Mouse (Mus musculus) MEL (cell line): ENCODE data around the gene Napa. TPM values are rescaled to one million over a fixed set of nuclear protein-coding genes. Genes with fewer than 3 reads are reported as not detected.

Source experiments
- DNase-seq: peaks from one replicate; pipeline ENCODE4 v3.0.0; 2011; ENCODE audit warnings: low read depth, low spot score
- H3K27ac ChIP-seq: 2 replicates; pipeline ENCODE4 v1.5.1; 2012; ENCODE audit warnings: low read depth, mild to moderate bottlenecking, control low read depth, low read length, moderate library complexity; ENCODE audit not compliant: control insufficient read depth
- H3K27me3 ChIP-seq, 2 experiments: fragments of 150-350 bp in 1 of 2; sonication (generic) in 1 of 2; 2 replicates each; pipeline ENCODE4 v1.6.1; 2012; ENCODE audit warnings: low read length in 2 of 2, mild to moderate bottlenecking in 2 of 2, improper control_type of control experiment in 1 of 2, moderate library complexity in 1 of 2; ENCODE audit not compliant: insufficient read depth in 2 of 2, control insufficient read depth in 1 of 2
- H3K36me3 ChIP-seq, 2 experiments: 2 replicates each; pipeline ENCODE4 v1.6.1; 2012 to 2014; ENCODE audit warnings: low read length in 2 of 2, improper control_type of control experiment in 1 of 2, inconsistent platforms in 1 of 2, mild to moderate bottlenecking in 1 of 2; ENCODE audit not compliant: insufficient read depth in 2 of 2, control insufficient read depth in 1 of 2
- H3K4me1 ChIP-seq, 2 experiments: fragments of 150-350 bp in 1 of 2; sonication (generic) in 1 of 2; 2 replicates each; pipeline ENCODE4 v1.6.1; 2012; ENCODE audit warnings: low read length in 2 of 2, improper control_type of control experiment in 1 of 2, mild to moderate bottlenecking in 1 of 2; ENCODE audit not compliant: insufficient read depth in 2 of 2, control insufficient read depth in 1 of 2
- H3K4me3 ChIP-seq, 2 experiments: fragments of 150-350 bp in 1 of 2; sonication (generic) in 1 of 2; 2 replicates each; pipeline ENCODE4 v1.5.1; 2012; ENCODE audit warnings: low read depth in 2 of 2, low read length in 2 of 2, mild to moderate bottlenecking in 2 of 2, moderate library complexity in 2 of 2, control low read depth in 1 of 2, improper control_type of control experiment in 1 of 2; ENCODE audit not compliant: control insufficient read depth in 1 of 2, insufficient read depth in 1 of 2
- H3K79me2 ChIP-seq: 2 replicates; pipeline ENCODE4 v1.6.1; 2012; ENCODE audit warnings: mild to moderate bottlenecking, low read length, moderate library complexity; ENCODE audit not compliant: control insufficient read depth, poor library complexity, insufficient read depth
- H3K9ac ChIP-seq: 2 replicates; pipeline ENCODE4 v1.6.1; 2012; ENCODE audit warnings: low read depth, mild to moderate bottlenecking, control low read depth, low read length, moderate library complexity; ENCODE audit not compliant: control insufficient read depth, poor library complexity, severe bottlenecking
- H3K9me3 ChIP-seq: fragments of 150-350 bp; sonication (generic); replicated peaks from 2 replicates; pipeline ENCODE4 v1.6.1; 2012; ENCODE audit warnings: mild to moderate bottlenecking, low read length, improper control_type of control experiment, moderate library complexity; ENCODE audit not compliant: insufficient read depth
- BHLHE40 ChIP-seq: IDR thresholded peaks from 2 replicates; pipeline ENCODE4 v1.6.1; 2012; ENCODE audit warnings: low read depth, mild to moderate bottlenecking, inconsistent platforms, low read length, improper control_type of control experiment, borderline replicate concordance
- EP300 ChIP-seq, 2 experiments: IDR thresholded peaks; 2 replicates each; pipeline ENCODE4 v1.6.1; 2011; ENCODE audit warnings: improper control_type of control experiment in 2 of 2, low read length in 2 of 2, low read depth in 1 of 2, mild to moderate bottlenecking in 1 of 2
- HCFC1 ChIP-seq: IDR thresholded peaks from 2 replicates; pipeline ENCODE4 v1.6.1; 2012; ENCODE audit warnings: low read depth, mild to moderate bottlenecking, inconsistent platforms, low read length, improper control_type of control experiment, moderate library complexity
- KAT2A ChIP-seq: conservative IDR thresholded peaks from 2 replicates; pipeline ENCODE4 v1.6.1; 2012; ENCODE audit warnings: low read depth, low read length, improper control_type of control experiment, inconsistent platforms
- MEF2A ChIP-seq: IDR thresholded peaks from 2 replicates; pipeline ENCODE4 v1.6.1; 2014; ENCODE audit warnings: low read depth, mild to moderate bottlenecking, inconsistent platforms, low read length, improper control_type of control experiment; ENCODE audit not compliant: poor library complexity, insufficient replicate concordance, severe bottlenecking; ENCODE audit errors: extremely low read depth
- MYB ChIP-seq: IDR thresholded peaks from 2 replicates; pipeline ENCODE4 v1.6.1; 2011; ENCODE audit warnings: mild to moderate bottlenecking, low read depth, low read length, improper control_type of control experiment
- NRF1 ChIP-seq: IDR thresholded peaks from 2 replicates; pipeline ENCODE4 v1.6.1; 2014; ENCODE audit warnings: low read depth, mild to moderate bottlenecking, inconsistent platforms, low read length, improper control_type of control experiment, moderate library complexity; ENCODE audit not compliant: poor library complexity, insufficient read depth, severe bottlenecking
- RAD21 ChIP-seq: IDR thresholded peaks from 2 replicates; pipeline ENCODE4 v1.6.1; 2011; ENCODE audit warnings: mild to moderate bottlenecking, low read depth, low read length, improper control_type of control experiment
- USF2 ChIP-seq, 2 experiments: IDR thresholded peaks; 2 replicates each; pipeline ENCODE4 v1.6.1; 2011 to 2012; ENCODE audit warnings: improper control_type of control experiment in 2 of 2, low read length in 2 of 2, borderline replicate concordance in 1 of 2, inconsistent platforms in 1 of 2, low read depth in 1 of 2, mild to moderate bottlenecking in 1 of 2; ENCODE audit not compliant: insufficient read depth in 1 of 2
- ZNF384 ChIP-seq: IDR thresholded peaks from 2 replicates; pipeline ENCODE4 v1.6.1; 2012; ENCODE audit warnings: low read depth, mild to moderate bottlenecking, inconsistent platforms, low read length, improper control_type of control experiment
- polyA plus RNA-seq, 2 experiments: library from polyadenylated mRNA; stranded (reverse) in 1 of 2; unstranded in 1 of 2; fragments of >175 nt in 1 of 2; fragments of >200 nt in 1 of 2; gene quantifications; 2 replicates each; pipeline versions ENCODE4 v1.2.1 to v1.2.4; 2012; ENCODE audit warnings: low replicate concordance in 2 of 2, low read depth in 1 of 2; ENCODE audit not compliant: insufficient read length in 2 of 2, insufficient read depth in 1 of 2, missing spikeins in 1 of 2
- total RNA-seq: library from RNA; depleted of rRNA; stranded (reverse); fragments of 300-350 nt; gene quantifications from 2 replicates; pipeline ENCODE4 v1.2.3, GENCODE M21; 2012

Gene Napa
- total and polyA plus RNA-seq, 3 experiments: 56.1 to 132 TPM; not detected in 1

DNA sequence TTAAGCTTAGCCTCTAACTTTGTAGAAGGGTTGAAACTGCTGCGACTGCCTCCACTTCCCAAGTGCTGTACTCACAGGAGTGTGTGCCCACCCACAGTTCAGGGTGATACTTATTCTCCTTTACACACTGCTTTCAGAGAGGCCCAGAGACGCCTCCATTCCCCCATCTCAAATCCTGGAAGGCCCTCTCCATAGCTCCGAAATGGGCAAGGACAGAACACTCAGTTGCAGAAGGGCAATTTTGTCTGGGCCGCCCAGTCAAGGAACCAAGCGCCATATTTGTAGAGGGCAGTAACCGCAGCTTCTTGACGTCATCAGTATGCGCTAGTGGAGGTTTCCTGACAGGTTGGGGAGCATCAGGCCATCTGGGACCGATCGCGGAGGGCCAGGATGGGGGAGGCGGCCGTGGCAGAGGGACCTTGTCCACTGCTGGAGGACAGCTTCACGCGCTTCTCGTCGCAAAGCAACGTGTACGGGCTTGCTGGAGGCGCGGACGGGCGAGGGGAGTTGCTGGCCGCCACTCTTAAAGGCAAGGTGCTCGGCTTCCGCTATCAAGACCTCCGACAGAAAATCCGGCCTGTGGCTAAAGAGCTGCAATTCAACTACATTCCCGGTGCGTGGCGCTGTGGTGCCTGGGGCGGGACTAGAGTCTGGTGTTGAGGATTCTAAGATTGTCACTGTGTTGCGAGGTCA is 21.5 kb downstream of the Napa start, which contains the start of gene Kptn (continued):
- no peak for TF ChIP-seq ZNF384
- no peak for TF ChIP-seq NRF1
- no peak; the same call in 1 of the 2 replicates for TF ChIP-seq KAT2A

DNA sequence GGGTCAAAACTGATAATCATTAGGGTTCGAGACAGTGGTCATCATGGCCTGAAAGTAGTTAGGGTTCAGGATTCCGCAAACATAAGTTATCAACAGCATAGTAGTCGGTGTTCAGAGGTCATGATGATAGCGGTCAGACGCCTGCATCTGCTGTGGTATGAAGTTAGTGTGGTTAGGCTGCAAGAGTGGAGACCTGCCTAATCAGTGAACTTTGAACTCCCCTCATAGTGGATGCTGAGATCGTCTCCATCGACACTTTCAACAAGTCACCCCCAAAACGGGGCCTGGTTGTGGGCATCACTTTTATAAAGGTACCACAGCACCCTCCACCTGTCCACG is 22.0 kb downstream of the Napa start:
- no peak overlapping the region for H3K27ac ChIP-seq

DNA sequence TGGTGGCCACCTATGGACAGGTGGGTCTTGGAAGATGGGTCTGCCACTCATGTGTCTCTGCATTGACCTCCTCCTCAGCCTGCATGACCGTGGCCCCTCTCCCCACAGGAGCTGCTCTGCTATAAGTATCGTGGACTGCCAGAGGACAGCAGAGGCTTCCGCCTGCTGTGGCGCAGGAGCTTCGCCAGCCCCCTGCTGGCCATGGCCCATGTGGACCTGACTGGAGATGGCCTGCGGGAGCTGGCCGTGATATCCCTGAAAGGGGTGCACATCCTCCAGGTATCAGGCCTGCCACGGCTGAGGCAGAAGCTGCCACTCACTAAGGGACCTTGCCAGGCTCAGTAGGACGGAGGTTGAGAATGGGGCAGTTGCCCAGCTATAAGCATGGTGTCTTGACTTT is 27.6 kb downstream of the Napa start:
- H3K36me3 ChIP-seq: no peaks in the 10 kb centered on the region
- no peak overlapping the region for H3K9ac ChIP-seq
- H3K27ac ChIP-seq: no peak overlapping the region
- H3K4me3 ChIP-seq: no peak overlapping the region
- no peak for DNase-seq
- H3K27me3 ChIP-seq: no peaks in the 10 kb centered on the region
- no peaks in the 10 kb centered on the region for H3K9me3 ChIP-seq
- no peak for TF ChIP-seq USF2 (IDR thresholded peaks at IDR 0.05; ENCODE audit: borderline replicate concordance in 1 of 2, insufficient read depth in 1 of 2, low read depth in 1 of 2, low read length in 2 of 2)
- no peak for TF ChIP-seq BHLHE40
- no peak for TF ChIP-seq ZNF384
- TF ChIP-seq HCFC1: no peak
- TF ChIP-seq RAD21: no peak
- TF ChIP-seq MEF2A: no peak
- TF ChIP-seq, all 39 proteins: peak for 0
- Histone ChIP-seq H3K79me2 (no peaks in the 10 kb centered on the region), H3K4me1 (peaks cover 0 to 8% of the 10 kb centered on the region in 2 experiments; a peak in 2 of 4 replicates)

More for the DNA sequence above, 22.0 kb downstream of the Napa start:
- Histone ChIP-seq H3K36me3 (no peaks in the 10 kb centered on the region), H3K27me3 (no peaks in the 10 kb centered on the region), H3K9me3 (no peaks in the 10 kb centered on the region), H3K9ac (peak overlapping the region; percentile 40), H3K4me1 (peaks cover 0 to 3% of the 10 kb centered on the region in 2 experiments; a peak in 1 of 4 replicates), H3K4me3 (peak overlapping the region; percentile 46 to 91), H3K79me2 (no peaks in the 10 kb centered on the region)
- no peak for TF ChIP-seq EP300 (IDR thresholded peaks at IDR 0.05; ENCODE audit: low read depth in 1 of 2, low read length in 2 of 2)
- TF ChIP-seq MYB: no peak
- DNase-seq: no peak
